Mouse (Mus musculus): Measurements from ENCODE around the gene Matn4. TPM values are rescaled to one million over a fixed set of nuclear protein-coding genes. Genes with fewer than 3 reads are reported as not detected.
A peak's percentile ranks its signal among the peaks of the same experiment; 100 is the strongest.

Matn4 gene
- total and polyA plus RNA-seq, 2 experiments: 0.05 to 0.09 TPM

GRCm38 (mm10) chr2:164439001-164439421 lies 34.1 kb upstream of the Matn4 start:
- peaks cover 15% of the 10 kb centered on the region; the same call in 1 of the 2 replicates for H3K36me3 ChIP-seq (ENCODE audit: control insufficient read depth, insufficient read depth, low read length)
- H3K4me3 ChIP-seq (ENCODE audit: insufficient read depth, low read depth, low read length): peak overlapping the region; percentile 75
- peak overlapping the region; percentile 31 for H3K9ac ChIP-seq (ENCODE audit: low read depth, low read length)
- H3K79me2 ChIP-seq (ENCODE audit: control insufficient read depth, insufficient read depth, low read length): peaks cover 50% of the 10 kb centered on the region
- DNase-seq (ENCODE audit: extremely low read depth, low read depth, low spot score): peak; percentile 57
- no peak for TF ChIP-seq POLR2A (IDR thresholded peaks at IDR 0.05; ENCODE audit: extremely low read depth, insufficient read depth, low read length)
- no peak for TF ChIP-seq CTCF (IDR thresholded peaks at IDR 0.05; ENCODE audit: low read depth, low read length)
- H3K4me1 ChIP-seq (ENCODE audit: control insufficient read depth, insufficient read depth, low read length): peaks cover 21% of the 10 kb centered on the region
- peak overlapping the region; percentile 59 for H3K27ac ChIP-seq (replicated peaks; ENCODE audit: insufficient read depth, low read depth, low read length)
- WGBS: 12% methylated on average over 3 of the region's 3 CpGs
- no peaks in the 10 kb centered on the region for H3K27me3 ChIP-seq (ENCODE audit: control insufficient read depth, insufficient read depth, low read length)

- TF ChIP-seq POLR2A (IDR thresholded peaks at IDR 0.05; ENCODE audit: extremely low read depth, insufficient read depth, low read length) (no peak), CTCF (IDR thresholded peaks at IDR 0.05; ENCODE audit: low read depth, low read length) (0 out of 2 replicates have a peak, but pooled peaks have one; percentile 6)
- 18% methylated on average over 8 of the region's 8 CpGs for WGBS
- peak overlapping the region; percentile 60 for H3K9ac ChIP-seq (ENCODE audit: low read depth, low read length)
- H3K79me2 ChIP-seq (ENCODE audit: control insufficient read depth, insufficient read depth, low read length): peaks cover 50% of the 10 kb centered on the region
- peak overlapping the region; percentile 75 for H3K4me3 ChIP-seq (ENCODE audit: insufficient read depth, low read depth, low read length)
- H3K27me3 ChIP-seq (ENCODE audit: control insufficient read depth, insufficient read depth, low read length): no peaks in the 10 kb centered on the region
- peak overlapping the region; percentile 59 for H3K27ac ChIP-seq (replicated peaks; ENCODE audit: insufficient read depth, low read depth, low read length)
- peak; percentile 87 for DNase-seq (ENCODE audit: extremely low read depth, low read depth, low spot score)
- H3K4me1 ChIP-seq (ENCODE audit: control insufficient read depth, insufficient read depth, low read length): peaks cover 26% of the 10 kb centered on the region
- H3K36me3 ChIP-seq (ENCODE audit: control insufficient read depth, insufficient read depth, low read length): peaks cover 18% of the 10 kb centered on the region; the same call in 1 of the 2 replicates
Observed at GRCm38 (mm10) chr2:164438257-164438656, 33.3 kb upstream of the Matn4 start.

GRCm38 (mm10) chr2:164437710-164438109 lies 32.8 kb upstream of the Matn4 start:
- peak; percentile 76 for DNase-seq (ENCODE audit: extremely low read depth, low read depth, low spot score)
- H3K27ac ChIP-seq (replicated peaks; ENCODE audit: insufficient read depth, low read depth, low read length): peak overlapping the region; percentile 59
- peaks cover 49% of the 10 kb centered on the region for H3K79me2 ChIP-seq (ENCODE audit: control insufficient read depth, insufficient read depth, low read length)
- peak overlapping the region; percentile 60 for H3K9ac ChIP-seq (ENCODE audit: low read depth, low read length)
- WGBS: 23% methylated on average over 6 of the region's 6 CpGs
- peaks cover 18% of the 10 kb centered on the region; the same call in 1 of the 2 replicates for H3K36me3 ChIP-seq (ENCODE audit: control insufficient read depth, insufficient read depth, low read length)
- no peaks in the 10 kb centered on the region for H3K27me3 ChIP-seq (ENCODE audit: control insufficient read depth, insufficient read depth, low read length)
- H3K4me3 ChIP-seq (ENCODE audit: insufficient read depth, low read depth, low read length): peak overlapping the region; percentile 75; the same call in 1 of the 2 replicates
- peaks cover 31% of the 10 kb centered on the region for H3K4me1 ChIP-seq (ENCODE audit: control insufficient read depth, insufficient read depth, low read length)
- TF ChIP-seq POLR2A (IDR thresholded peaks at IDR 0.05; ENCODE audit: extremely low read depth, insufficient read depth, low read length) (no peak), CTCF (IDR thresholded peaks at IDR 0.05; ENCODE audit: low read depth, low read length) (no peak)

- 17% methylated on average over 3 of the region's 3 CpGs for WGBS
- no peak for TF ChIP-seq CTCF (IDR thresholded peaks at IDR 0.05; ENCODE audit: low read depth, low read length)
- TF ChIP-seq POLR2A (IDR thresholded peaks at IDR 0.05; ENCODE audit: extremely low read depth, insufficient read depth, low read length): no peak
- H3K79me2 ChIP-seq (ENCODE audit: control insufficient read depth, insufficient read depth, low read length): peaks cover 41% of the 10 kb centered on the region
- H3K27ac ChIP-seq (replicated peaks; ENCODE audit: insufficient read depth, low read depth, low read length): peak overlapping the region; percentile 59
- no peaks in the 10 kb centered on the region for H3K27me3 ChIP-seq (ENCODE audit: control insufficient read depth, insufficient read depth, low read length)
- H3K9ac ChIP-seq (ENCODE audit: low read depth, low read length): peak overlapping the region; percentile 60
- H3K4me3 ChIP-seq (ENCODE audit: insufficient read depth, low read depth, low read length): peak overlapping the region; percentile 53
- peak; percentile 82 for DNase-seq (ENCODE audit: extremely low read depth, low read depth, low spot score)
- peaks cover 18% of the 10 kb centered on the region; the same call in 1 of the 2 replicates for H3K36me3 ChIP-seq (ENCODE audit: control insufficient read depth, insufficient read depth, low read length)
- peaks cover 36% of the 10 kb centered on the region for H3K4me1 ChIP-seq (ENCODE audit: control insufficient read depth, insufficient read depth, low read length)
Observed at GRCm38 (mm10) chr2:164436961-164437360, 32.0 kb upstream of the Matn4 start.

GRCm38 (mm10) chr2:164436215-164436913 lies 31.4 kb upstream of the Matn4 start:
- 9% methylated on average over 8 of the region's 8 CpGs for WGBS
- peaks cover 35% of the 10 kb centered on the region for H3K79me2 ChIP-seq (ENCODE audit: control insufficient read depth, insufficient read depth, low read length)
- TF ChIP-seq CTCF (IDR thresholded peaks at IDR 0.05; ENCODE audit: low read depth, low read length): no peak
- TF ChIP-seq POLR2A (IDR thresholded peaks at IDR 0.05; ENCODE audit: extremely low read depth, insufficient read depth, low read length): no peak
- H3K4me3 ChIP-seq (ENCODE audit: insufficient read depth, low read depth, low read length): peak overlapping the region; percentile 53
- peak overlapping the region; percentile 59 for H3K27ac ChIP-seq (replicated peaks; ENCODE audit: insufficient read depth, low read depth, low read length)
- peaks cover 41% of the 10 kb centered on the region for H3K4me1 ChIP-seq (ENCODE audit: control insufficient read depth, insufficient read depth, low read length)
- peak overlapping the region; percentile 60 for H3K9ac ChIP-seq (ENCODE audit: low read depth, low read length)
- peaks cover 20% of the 10 kb centered on the region; the same call in 1 of the 2 replicates for H3K36me3 ChIP-seq (ENCODE audit: control insufficient read depth, insufficient read depth, low read length)
- peak; percentile 55 for DNase-seq (ENCODE audit: extremely low read depth, low read depth, low spot score)
- no peaks in the 10 kb centered on the region for H3K27me3 ChIP-seq (ENCODE audit: control insufficient read depth, insufficient read depth, low read length)
